Mouse (Mus musculus) myocyte (in vitro differentiated cells): ENCODE measurements around the gene Nhlrc4.

Experiments
- CEBPB ChIP-seq: IDR thresholded peaks from 2 replicates; pipeline ENCODE4 v1.6.1; 2011; ENCODE audit warnings: mild to moderate bottlenecking, moderate library complexity; ENCODE audit not compliant: poor library complexity, insufficient read depth, severe bottlenecking
- E2F4 ChIP-seq: IDR thresholded peaks from one replicate; pipeline ENCODE4 v1.6.1; 2011; ENCODE audit warnings: mild to moderate bottlenecking, control low read depth, moderate library complexity; ENCODE audit not compliant: insufficient read depth
- MAX ChIP-seq: IDR thresholded peaks from one replicate; pipeline ENCODE4 v1.6.1; 2011; ENCODE audit warnings: low read depth, mild to moderate bottlenecking, control low read depth
- MYOD1 ChIP-seq, 3 experiments: IDR thresholded peaks; one replicate each; pipeline ENCODE4 v1.6.1; 2011; ENCODE audit warnings: control low read depth in 2 of 3, low read depth in 2 of 3, mild to moderate bottlenecking in 2 of 3, moderate library complexity in 1 of 3; ENCODE audit not compliant: insufficient read length in 2 of 3, control insufficient read depth in 1 of 3
- POLR2A ChIP-seq: IDR thresholded peaks from one replicate; pipeline ENCODE4 v1.6.1; 2011; ENCODE audit warnings: low read depth, mild to moderate bottlenecking, control low read depth, moderate library complexity; ENCODE audit not compliant: insufficient read length
- POLR2AphosphoS2 ChIP-seq: IDR thresholded peaks from one replicate; pipeline ENCODE4 v1.6.1; 2011; ENCODE audit warnings: low read depth, control low read depth; ENCODE audit not compliant: insufficient read length
- REST ChIP-seq: IDR thresholded peaks from one replicate; pipeline ENCODE4 v1.6.1; 2011; ENCODE audit warnings: mild to moderate bottlenecking, control low read depth, moderate library complexity; ENCODE audit not compliant: insufficient read depth, insufficient read length
- TCF12 ChIP-seq: IDR thresholded peaks from one replicate; pipeline ENCODE4 v1.6.1; 2011; ENCODE audit warnings: mild to moderate bottlenecking, control low read depth; ENCODE audit not compliant: poor library complexity, insufficient read depth, severe bottlenecking
- USF1 ChIP-seq: IDR thresholded peaks from one replicate; pipeline ENCODE4 v1.6.1; 2011; ENCODE audit warnings: low read depth, mild to moderate bottlenecking, control low read depth, moderate library complexity

DNA sequence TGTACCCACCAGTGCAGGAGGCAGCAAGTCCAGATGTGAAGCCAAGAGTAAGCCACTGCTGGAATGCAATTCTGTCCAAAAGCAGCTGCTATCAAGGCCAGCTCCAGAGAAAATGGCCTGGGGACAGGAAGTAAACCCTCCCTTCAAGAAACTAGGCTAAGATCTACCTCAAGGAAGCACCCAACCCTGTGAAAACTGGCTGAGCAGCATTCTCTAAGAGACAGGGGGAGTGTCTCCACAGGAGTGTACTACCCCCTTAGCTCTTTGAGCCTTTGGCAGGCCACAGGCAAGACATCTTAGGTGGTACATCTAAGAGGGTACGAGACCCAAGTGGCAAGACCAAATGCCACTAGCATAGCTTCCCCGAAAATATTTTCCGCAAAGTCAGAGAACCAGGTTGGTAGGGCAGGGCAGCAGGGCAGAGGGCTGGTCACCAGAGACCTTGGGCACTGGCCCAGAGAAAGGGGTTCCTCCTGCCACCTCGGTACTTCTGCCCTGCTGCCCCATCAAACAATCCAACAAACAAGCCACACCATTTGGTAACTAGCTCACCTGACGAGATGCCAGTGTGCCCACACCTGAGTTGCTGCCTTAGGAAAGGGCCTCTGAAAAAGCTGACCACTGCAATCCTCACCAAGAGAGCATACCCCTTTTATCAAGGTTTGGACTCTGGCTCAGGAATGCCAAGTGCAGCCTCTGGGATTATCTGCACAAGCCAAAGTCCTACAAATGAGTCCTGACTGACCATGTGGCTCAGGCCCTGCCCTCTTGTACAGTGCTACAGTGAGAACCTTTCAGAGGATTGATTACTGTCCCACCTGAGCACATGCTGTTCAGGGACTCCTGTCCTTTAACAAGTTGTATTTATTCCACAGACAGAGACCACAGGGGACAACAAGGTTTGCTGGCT, 35.3 kb upstream of the Nhlrc4 start:
- no peak for TF ChIP-seq MAX
- TF ChIP-seq POLR2A = no peak
- TF ChIP-seq E2F4 = no peak
- no peak for TF ChIP-seq TCF12
- TF ChIP-seq POLR2AphosphoS2 = no peak
- TF ChIP-seq REST = no peak
- no peak for TF ChIP-seq USF1
- TF ChIP-seq CEBPB = no peak
- TF ChIP-seq MYOD1 (IDR thresholded peaks at IDR 0.05; ENCODE audit: control insufficient read depth in 1 of 3, insufficient read length in 2 of 3, low read depth in 2 of 3) = no peak
